ENCODE assay signal across 8 mouse cellular contexts in the genomic region with DNA sequence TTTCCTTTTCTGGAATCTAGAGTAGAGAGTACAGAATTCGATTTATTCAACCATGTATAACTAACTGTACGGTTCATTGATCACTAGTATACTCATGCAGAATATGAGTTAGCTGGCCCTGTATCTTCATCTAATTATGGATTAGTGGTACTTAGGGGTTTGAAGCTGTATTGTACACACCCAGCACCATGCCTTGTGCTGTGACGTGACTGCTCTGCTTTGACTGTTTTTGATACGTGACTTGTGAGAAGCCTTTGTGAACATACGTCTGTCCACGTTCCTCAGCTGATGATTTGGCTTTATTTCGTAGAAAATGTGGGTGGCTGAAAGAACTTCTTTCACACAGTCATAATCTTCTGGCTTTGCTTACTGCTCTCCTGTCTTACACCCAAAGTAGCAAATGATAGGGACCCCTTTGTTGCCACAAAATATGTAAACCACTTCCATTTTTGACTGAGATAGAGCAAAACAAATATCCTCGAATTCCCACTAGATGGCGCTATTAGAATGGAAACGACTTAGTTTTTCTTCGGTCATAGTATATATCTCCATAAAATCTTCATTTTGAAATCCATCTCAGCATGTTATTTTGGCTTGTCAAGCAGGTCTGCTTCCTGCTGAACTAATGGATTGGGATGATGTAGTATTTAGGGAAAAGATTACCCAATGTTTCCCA.
A peak's percentile ranks its signal among the peaks of the same experiment; 100 is the strongest.
DNase-seq lines count a peak whose midpoint lies in the region; ATAC-seq and TF ChIP-seq lines count a peak whose summit lies in the region.

No protein-coding gene starts in this region.

- H3K9ac ChIP-seq in heart, embryonic 11.5 days (ENCODE audit: low read depth, low read length), result no peak overlapping the region
- H3K9ac ChIP-seq in hindbrain, embryonic 13.5 days, result no peak overlapping the region
- no peak overlapping the region for H3K9ac ChIP-seq in midbrain, embryonic 12.5 days (replicated peaks)

- no peaks in the 10 kb centered on the region for H3K79me3 ChIP-seq in C2C12 (ENCODE audit: low read depth)

- TF ChIP-seq CTCF in C2C12 (IDR thresholded peaks at IDR 0.05; ENCODE audit: control insufficient read depth, insufficient read depth, insufficient read length), result peak; percentile 1

- H3K27me3 ChIP-seq in heart, embryonic 11.5 days (ENCODE audit: control insufficient read depth, insufficient read depth, low read length), result no peaks in the 10 kb centered on the region
- H3K27me3 ChIP-seq in C2C12 (ENCODE audit: control insufficient read depth, insufficient read depth, insufficient read length), result no peaks in the 10 kb centered on the region
- no peaks in the 10 kb centered on the region for H3K27me3 ChIP-seq in hindbrain, embryonic 13.5 days
- H3K27me3 ChIP-seq in midbrain, embryonic 12.5 days, result 0 out of 2 replicates have a peak, but pooled peaks cover 6% of the 10 kb centered on the region

- 42% methylated on average over 11 of the region's 11 CpGs for WGBS in heart, embryonic 11.5 days (ENCODE audit: insufficient replicate concordance)
- WGBS in hindbrain, embryonic 13.5 days, result 39% methylated on average over 11 of the region's 11 CpGs
- WGBS in midbrain, embryonic 12.5 days, result 43% methylated on average over 11 of the region's 11 CpGs

- no peaks in the 10 kb centered on the region for H3K4me1 ChIP-seq in heart, embryonic 11.5 days (ENCODE audit: control insufficient read depth, insufficient read depth, low read length)
- peaks cover 12% of the 10 kb centered on the region for H3K4me1 ChIP-seq in hindbrain, embryonic 13.5 days (replicated peaks)
- peaks cover 11% of the 10 kb centered on the region for H3K4me1 ChIP-seq in midbrain, embryonic 12.5 days

- no peaks in the 10 kb centered on the region for H3K36me3 ChIP-seq in heart, embryonic 11.5 days (ENCODE audit: control insufficient read depth, insufficient read depth, low read length)
- no peaks in the 10 kb centered on the region for H3K36me3 ChIP-seq in C2C12 (ENCODE audit: control insufficient read depth, insufficient read depth)
- H3K36me3 ChIP-seq in hindbrain, embryonic 13.5 days, result no peaks in the 10 kb centered on the region
- no peaks in the 10 kb centered on the region for H3K36me3 ChIP-seq in midbrain, embryonic 12.5 days

- H3K79me2 ChIP-seq in C2C12 (ENCODE audit: control insufficient read depth, insufficient read depth), result no peaks in the 10 kb centered on the region

- H3ac ChIP-seq in C2C12 (ENCODE audit: control insufficient read depth, insufficient read length, low read depth), result no peak overlapping the region

- peak overlapping the region; percentile 59 for H3K4me2 ChIP-seq in heart, embryonic 11.5 days
- peak overlapping the region; percentile 54 for H3K4me2 ChIP-seq in hindbrain, embryonic 13.5 days
- H3K4me2 ChIP-seq in midbrain, embryonic 12.5 days (replicated peaks), result peak overlapping the region; percentile 47; the same call in 1 of the 2 replicates

- H3K9me3 ChIP-seq in heart, embryonic 11.5 days (replicated peaks; ENCODE audit: control insufficient read depth, low read length), result no peaks in the 10 kb centered on the region
- no peaks in the 10 kb centered on the region for H3K9me3 ChIP-seq in hindbrain, embryonic 13.5 days
- no peaks in the 10 kb centered on the region for H3K9me3 ChIP-seq in midbrain, embryonic 12.5 days

- H3K27ac ChIP-seq in heart, embryonic 11.5 days (ENCODE audit: low read depth, low read length), result no peak overlapping the region
- H3K27ac ChIP-seq in hindbrain, embryonic 13.5 days, result no peak overlapping the region
- H3K27ac ChIP-seq in midbrain, embryonic 12.5 days (replicated peaks), result no peak overlapping the region

- H3K4me3 ChIP-seq in heart, embryonic 11.5 days (ENCODE audit: low read depth, low read length), result no peak overlapping the region
- H3K4me3 ChIP-seq in C2C12 (ENCODE audit: insufficient read depth, poor library complexity, severe bottlenecking), result no peak overlapping the region
- no peak overlapping the region for H3K4me3 ChIP-seq in hindbrain, embryonic 13.5 days
- H3K4me3 ChIP-seq in midbrain, embryonic 12.5 days, result no peak overlapping the region

- DNase-seq in heart, postnatal 4 days, result no peak
- peak; percentile 81 for DNase-seq in cerebellum, adult 9-10 months
- DNase-seq in adrenal gland, adult 18-20 months (ENCODE audit: low spot score in 2 of 2), result no peak

- ATAC-seq in heart, embryonic 11.5 days (replicated peaks; ENCODE audit: insufficient number of reproducible peaks, low FRiP score, low TSS enrichment), result no peak
- ATAC-seq in hindbrain, embryonic 13.5 days (ENCODE audit: low FRiP score), result peak; percentile 50
- ATAC-seq in midbrain, embryonic 12.5 days (ENCODE audit: low FRiP score, low read depth), result peak; percentile 45; the same call in 1 of the 2 replicates
- ATAC-seq in monocyte, adult 5-6 weeks (replicated peaks; ENCODE audit: insufficient number of reproducible peaks, low FRiP score, low TSS enrichment, poor library complexity, severe bottlenecking), result no peak

TF ChIP-seq in C2C12, 6 proteins besides CTCF, POLR2A, EP300 and RAD21:
- TF ChIP-seq CEBPB (IDR thresholded peaks at IDR 0.05; ENCODE audit: low read depth) (no peak), FOSL1 (IDR thresholded peaks at IDR 0.05; ENCODE audit: insufficient read depth, low read length, poor library complexity, severe bottlenecking) (no peak), USF1 (IDR thresholded peaks at IDR 0.05; ENCODE audit: low read depth) (no peak), MYOD1 (IDR thresholded peaks at IDR 0.05; ENCODE audit: control insufficient read depth, insufficient read length, low read depth) (no peak), MYOG (IDR thresholded peaks at IDR 0.05; ENCODE audit: control insufficient read depth, extremely low read depth, insufficient read length) (no peak), MAX (IDR thresholded peaks at IDR 0.05) (no peak)

Comparison
In these comparisons a context has a peak if more than half of its experiments do, and no peak if none do; other contexts are left out.
1. ATAC-seq: peak in hindbrain, embryonic 13.5 days (single experiment) and midbrain, embryonic 12.5 days (single experiment); none in heart, embryonic 11.5 days (single experiment) and monocyte, adult 5-6 weeks (single experiment).
2. Peak in every context shown above with its lines, with median percentiles within 50 percentile points of each other: H3K4me2 ChIP-seq.